Mouse (Mus musculus) lung, postnatal 0 days (tissue): ENCODE results near the gene Metap1. TPM values are rescaled to one million over a fixed set of nuclear protein-coding genes. Genes with fewer than 3 reads are reported as not detected.

Experiments
- ATAC-seq: fragments of 200-750 bp; cut with Nextera tagmentation; 2 replicates; pipeline ENCODE4 v1.8.0; 2017; ENCODE audit warnings: moderate library complexity
- DNase-seq: peaks from one replicate; pipeline ENCODE4 v3.0.0-alpha.2; 2016; ENCODE audit warnings: low spot score
- H3K27ac ChIP-seq: fragments of 300-500 bp; sonication (generic); 2 replicates; pipeline ENCODE4 v1.5.1; 2014; ENCODE audit warnings: antibody characterized with exemption, mild to moderate bottlenecking, low read length, mixed read lengths
- H3K27me3 ChIP-seq: fragments of 300-500 bp; sonication (generic); replicated peaks from 2 replicates; pipeline ENCODE4 v1.6.1; 2014; ENCODE audit warnings: low read length, mixed read lengths; ENCODE audit not compliant: insufficient read depth
- H3K36me3 ChIP-seq: fragments of 300-500 bp; sonication (generic); 2 replicates; pipeline ENCODE4 v1.6.1; 2014; ENCODE audit warnings: low read length, mixed read lengths; ENCODE audit not compliant: insufficient read depth
- H3K4me1 ChIP-seq: fragments of 300-500 bp; sonication (generic); 2 replicates; pipeline ENCODE4 v1.6.1; 2014; ENCODE audit warnings: antibody characterized with exemption, low read depth, low read length, mixed read lengths; ENCODE audit not compliant: insufficient read depth
- H3K4me2 ChIP-seq: fragments of 300-500 bp; sonication (generic); replicated peaks from 2 replicates; pipeline ENCODE4 v1.6.1; 2014; ENCODE audit warnings: low read depth, mild to moderate bottlenecking, low read length, moderate library complexity, mixed read lengths
- H3K4me3 ChIP-seq: fragments of 300-500 bp; sonication (generic); 2 replicates; pipeline ENCODE4 v1.5.1; 2014; ENCODE audit warnings: low read depth, low read length
- H3K9ac ChIP-seq: fragments of 300-500 bp; sonication (generic); replicated peaks from 2 replicates; pipeline ENCODE4 v1.6.1; 2014; ENCODE audit warnings: low read depth, mild to moderate bottlenecking
- H3K9me3 ChIP-seq: fragments of 300-500 bp; sonication (generic); 2 replicates; pipeline ENCODE4 v1.6.1; 2016; ENCODE audit warnings: low read length, mixed read lengths
- CTCF ChIP-seq: IDR thresholded peaks from 2 replicates; pipeline ENCODE4 v1.5.1; 2016; ENCODE audit warnings: antibody characterized with exemption, mild to moderate bottlenecking
- EP300 ChIP-seq: IDR thresholded peaks from 2 replicates; pipeline ENCODE4 v1.6.1; 2016; ENCODE audit warnings: antibody characterized with exemption, mild to moderate bottlenecking, control low read depth
- WGBS: fragments of 180-500 bp; shearing (Covaris S2); extraction: QIAGEN DNeasy Blood & Tissue Kit; methylation state at CpG from one replicate; pipeline ENCODE4 v1.1.7; 2014; 5-methylcytosine and 5-hydroxymethylcytosine counted together
- polyA plus RNA-seq: library from polyadenylated mRNA; unstranded; fragments of >200 nt; fragmentation: Nextera tagmentation; extraction: Ambion mirVana; gene quantifications from 2 replicates; pipeline ENCODE4 v1.2.1, GENCODE M21; 2015

Metap1 gene
- polyA plus RNA-seq, 1 experiment from 2014 or later = 23.9 TPM

DNA sequence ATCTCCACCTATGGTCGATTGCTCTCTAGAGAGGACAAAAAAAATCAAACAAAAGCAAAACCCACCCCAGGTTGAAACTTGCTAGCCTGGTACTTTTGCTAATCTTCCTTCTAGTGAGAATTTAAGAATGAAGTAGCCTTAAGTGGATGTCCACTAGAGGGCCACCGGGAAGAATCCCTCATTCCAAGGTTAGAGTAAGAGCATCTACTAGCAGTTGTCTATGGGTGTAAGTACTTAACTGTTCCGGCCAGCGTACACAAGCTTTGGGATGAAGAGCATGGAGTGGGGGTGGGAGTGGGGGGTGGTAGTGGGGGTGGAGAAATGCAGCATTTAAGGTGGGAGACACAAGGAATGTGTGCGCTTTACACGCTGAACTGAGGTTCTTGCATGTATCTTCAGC is 17.4 kb upstream of the Metap1 start:
- no peak for TF ChIP-seq EP300
- peak; percentile 67 for TF ChIP-seq CTCF
- Histone ChIP-seq H3K9me3 (no peaks in the 10 kb centered on the region), H3K27ac (no peak overlapping the region), H3K27me3 (no peaks in the 10 kb centered on the region), H3K4me2 (no peak overlapping the region), H3K36me3 (no peaks in the 10 kb centered on the region), H3K4me1 (no peaks in the 10 kb centered on the region), H3K4me3 (no peak overlapping the region), H3K9ac (no peak overlapping the region)
- peak; percentile 68 for DNase-seq
- 40% methylated on average over 6 of the region's 6 CpGs for WGBS
- ATAC-seq = no peak

DNA sequence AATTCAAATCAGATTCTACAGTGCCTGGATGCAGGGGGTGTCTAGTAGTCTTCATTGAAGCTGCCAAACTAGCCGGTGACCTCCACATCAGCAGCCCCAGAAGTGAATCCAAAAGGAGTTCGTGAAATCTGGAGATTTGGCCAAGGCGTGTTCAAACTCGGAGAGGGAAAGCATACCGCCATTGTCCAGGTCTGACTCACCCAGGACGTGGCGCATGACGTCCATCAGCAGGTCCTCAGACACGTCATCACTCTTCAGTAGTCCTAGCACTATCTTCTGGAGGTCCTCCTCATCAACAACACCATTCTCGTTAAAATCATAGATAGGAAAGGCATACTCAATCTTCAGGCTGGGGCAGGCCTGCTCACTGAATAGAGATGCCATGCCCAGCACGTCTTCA is 14.4 kb upstream of the Metap1 start:
- DNase-seq (no peak), ATAC-seq (no peak)
- WGBS = 73% methylated on average over 11 of the region's 11 CpGs
- H3K4me3 ChIP-seq = no peak overlapping the region
- no peak overlapping the region for H3K4me2 ChIP-seq
- no peaks in the 10 kb centered on the region for H3K36me3 ChIP-seq
- no peak for TF ChIP-seq CTCF
- H3K9me3 ChIP-seq = no peaks in the 10 kb centered on the region
- H3K4me1 ChIP-seq = no peaks in the 10 kb centered on the region
- H3K27ac ChIP-seq = no peak overlapping the region
- H3K9ac ChIP-seq = no peak overlapping the region
- H3K27me3 ChIP-seq = no peaks in the 10 kb centered on the region

DNA sequence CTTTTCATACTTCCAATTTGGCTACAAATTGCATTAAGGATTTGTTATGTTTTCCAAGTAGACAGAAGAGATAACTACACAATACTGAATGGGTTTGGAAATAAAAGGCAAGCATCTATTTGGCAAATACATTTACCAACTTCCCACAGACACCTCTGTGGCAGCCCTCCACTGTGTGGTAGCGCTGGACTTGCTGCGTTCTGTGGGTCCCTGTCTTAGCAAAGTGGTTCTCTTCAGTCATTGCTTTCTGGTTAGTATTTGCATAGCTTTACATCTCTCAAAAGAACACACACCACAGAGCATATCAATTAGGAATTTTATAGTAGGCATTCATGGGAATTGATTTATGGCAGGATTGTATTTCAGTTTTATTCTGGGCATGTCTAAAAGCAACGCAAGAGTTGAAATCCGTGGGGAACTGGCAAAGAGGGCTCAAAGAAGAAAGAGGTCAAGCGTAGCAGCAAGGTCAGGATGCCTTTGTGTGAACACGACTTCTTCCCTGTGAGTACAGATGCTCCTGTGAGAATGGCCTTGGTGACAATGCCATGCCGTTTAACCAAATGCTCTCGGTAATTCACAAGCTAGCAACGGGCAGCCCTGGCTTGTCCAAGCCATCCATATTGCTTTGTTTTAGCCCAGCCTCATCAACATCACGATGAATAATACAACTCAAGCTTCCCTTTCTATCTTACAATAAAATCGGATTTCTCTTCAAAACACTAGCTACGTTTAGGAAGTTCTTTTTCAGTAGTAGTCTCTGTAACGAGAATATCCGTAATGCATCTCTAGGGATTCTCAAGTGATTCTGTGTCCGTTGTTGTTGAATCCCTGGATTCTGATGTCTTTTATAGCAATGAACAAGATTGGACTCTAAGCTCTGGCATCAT is 10.8 kb upstream of the Metap1 start:
- ATAC-seq = no peak
- Histone ChIP-seq H3K27ac (no peak overlapping the region), H3K4me3 (no peak overlapping the region), H3K9ac (no peak overlapping the region), H3K36me3 (no peaks in the 10 kb centered on the region), H3K9me3 (no peaks in the 10 kb centered on the region), H3K4me1 (no peaks in the 10 kb centered on the region), H3K4me2 (no peak overlapping the region), H3K27me3 (no peaks in the 10 kb centered on the region)
- DNase-seq = no peak
- 74% methylated on average over 15 of the region's 15 CpGs for WGBS
- TF ChIP-seq EP300 = no peak
- no peak for TF ChIP-seq CTCF

DNA sequence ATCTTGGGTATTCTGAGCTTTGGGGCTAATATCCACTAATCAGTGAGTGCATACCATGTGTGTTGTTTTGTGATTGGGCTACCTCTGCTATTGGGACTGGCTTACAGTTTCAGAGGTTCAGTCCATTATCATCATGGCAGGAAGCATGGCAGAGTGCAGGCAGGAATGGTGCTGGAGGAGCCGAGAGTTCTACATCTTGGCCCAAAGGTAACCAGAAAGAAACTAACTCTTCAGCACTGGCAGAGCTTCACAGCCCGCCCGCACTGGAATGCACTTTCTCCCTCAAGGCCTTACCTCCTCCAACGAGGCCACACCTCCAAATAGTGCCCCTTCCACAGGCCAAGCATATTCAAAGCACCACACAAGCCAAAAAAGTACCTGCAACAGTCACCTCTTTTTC is 9.4 kb upstream of the Metap1 start:
- WGBS = 43% methylated on average over 4 of the region's 4 CpGs

DNA sequence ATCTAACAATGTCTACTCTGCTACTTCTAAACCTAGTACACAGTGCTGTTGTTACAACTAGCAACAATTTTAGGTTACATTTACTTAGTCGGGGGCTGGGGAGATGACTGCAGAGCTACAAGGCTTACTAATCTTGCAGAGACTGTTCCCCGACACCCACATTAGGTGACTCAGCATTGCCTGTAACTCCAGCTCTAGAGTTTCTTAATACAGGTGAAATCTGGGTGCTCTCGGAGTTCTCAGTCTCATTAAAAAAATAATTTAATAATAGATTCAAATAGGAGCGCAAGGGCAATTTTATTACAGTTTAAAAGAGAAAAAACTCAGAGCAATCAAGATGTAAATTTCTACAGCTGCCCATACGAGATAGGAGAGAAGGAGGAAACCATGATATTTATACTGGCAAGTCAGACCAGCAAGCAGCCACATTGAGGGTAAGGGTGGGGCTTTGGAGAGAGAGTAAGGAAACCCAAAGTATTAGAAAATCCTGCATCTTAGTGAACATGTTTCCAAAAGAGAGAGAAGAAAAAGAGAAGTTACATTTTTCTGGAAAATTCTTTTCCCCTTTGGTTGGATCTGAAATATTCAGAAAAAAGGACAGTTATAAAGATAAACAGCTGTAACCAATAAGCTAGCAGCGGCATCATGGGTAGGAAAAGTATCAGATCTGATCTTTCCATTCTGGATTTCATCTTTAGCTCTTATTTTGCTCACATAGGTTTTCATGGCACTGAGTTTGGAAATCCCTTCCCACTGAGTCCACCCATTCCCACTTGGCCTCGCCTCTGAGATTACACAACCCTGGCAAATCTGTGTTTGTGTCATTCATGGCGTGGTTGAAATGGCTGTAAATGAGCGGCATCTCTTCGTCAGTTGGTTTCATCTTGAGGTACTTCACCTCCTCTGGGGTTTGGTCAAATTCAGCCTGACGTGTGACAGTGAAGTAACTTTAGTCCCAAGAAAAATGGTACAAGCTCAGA is 6.1 kb upstream of the Metap1 start:
- no peaks in the 10 kb centered on the region for H3K4me1 ChIP-seq
- peak; percentile 39 for DNase-seq
- H3K9me3 ChIP-seq = no peaks in the 10 kb centered on the region
- WGBS = 75% methylated on average over 11 of the region's 11 CpGs
- no peak for TF ChIP-seq EP300
- no peak for TF ChIP-seq CTCF
- H3K36me3 ChIP-seq = no peaks in the 10 kb centered on the region
- H3K27ac ChIP-seq = no peak overlapping the region
- ATAC-seq = no peak
- H3K4me3 ChIP-seq = no peak overlapping the region
- no peaks in the 10 kb centered on the region for H3K27me3 ChIP-seq
- H3K9ac ChIP-seq = no peak overlapping the region
- no peak overlapping the region for H3K4me2 ChIP-seq

More for the DNA sequence above, 9.4 kb upstream of the Metap1 start:
- Histone ChIP-seq H3K4me2 (no peak overlapping the region), H3K36me3 (no peaks in the 10 kb centered on the region), H3K27ac (no peak overlapping the region), H3K4me3 (no peak overlapping the region), H3K4me1 (no peaks in the 10 kb centered on the region), H3K27me3 (no peaks in the 10 kb centered on the region), H3K9me3 (no peaks in the 10 kb centered on the region), H3K9ac (no peak overlapping the region)
- TF ChIP-seq EP300 (no peak), CTCF (no peak)
- DNase-seq (no peak), ATAC-seq (no peak)

DNA sequence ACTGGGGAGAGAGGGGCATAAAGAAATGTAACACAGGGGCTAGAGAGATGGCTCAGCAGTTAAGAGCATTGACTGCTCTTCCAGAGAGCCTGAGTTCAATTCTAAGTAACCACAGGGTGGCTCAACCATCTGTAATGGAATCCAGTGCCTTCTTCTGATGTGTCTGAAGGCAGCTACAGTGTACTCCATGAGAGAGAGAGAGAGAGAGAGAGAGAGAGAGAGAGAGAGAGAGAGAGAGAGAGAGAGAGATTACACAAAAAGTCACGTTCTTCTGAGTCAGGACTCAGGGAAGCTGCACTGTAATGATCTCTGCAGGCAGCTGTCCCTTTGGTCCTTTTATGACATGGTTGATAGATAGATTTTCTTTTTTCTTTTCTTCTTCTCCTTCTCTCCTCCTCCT is 5.2 kb upstream of the Metap1 start:
- Histone ChIP-seq H3K36me3 (no peaks in the 10 kb centered on the region), H3K4me3 (no peak overlapping the region), H3K27me3 (no peaks in the 10 kb centered on the region), H3K27ac (no peak overlapping the region), H3K4me2 (no peak overlapping the region), H3K4me1 (no peaks in the 10 kb centered on the region), H3K9me3 (no peaks in the 10 kb centered on the region), H3K9ac (no peak overlapping the region)
- TF ChIP-seq EP300 (no peak), CTCF (no peak)
- WGBS = 30% methylated on average over 1 of the region's 1 CpGs
- DNase-seq (no peak), ATAC-seq (no peak)
